Mouse (Mus musculus) intestine, embryonic 15.5 days (tissue): ENCODE data around the gene Tlr13. TPM values are rescaled to one million over a fixed set of nuclear protein-coding genes. Genes with fewer than 3 reads are reported as not detected.
A peak's percentile ranks its signal among the peaks of the same experiment; 100 is the strongest.

ENCODE experiments used
- ATAC-seq: fragments of 200-750 bp; cut with Nextera tagmentation; 2 replicates; pipeline ENCODE4 v1.8.0; 2017; ENCODE audit warnings: moderate TSS enrichment, moderate library complexity
- H3K27ac ChIP-seq: fragments of 300-500 bp; sonication (generic); 2 replicates; pipeline ENCODE4 v1.5.1; 2015; ENCODE audit warnings: mild to moderate bottlenecking, inconsistent platforms
- H3K27me3 ChIP-seq: fragments of 300-500 bp; sonication (generic); replicated peaks from 2 replicates; pipeline ENCODE4 v1.6.1; 2015; ENCODE audit warnings: inconsistent platforms
- H3K36me3 ChIP-seq: fragments of 300-500 bp; sonication (generic); 2 replicates; pipeline ENCODE4 v1.6.1; 2015; ENCODE audit warnings: inconsistent platforms
- H3K4me1 ChIP-seq: fragments of 300-500 bp; sonication (generic); replicated peaks from 2 replicates; pipeline ENCODE4 v1.6.1; 2015; ENCODE audit warnings: inconsistent platforms
- H3K4me2 ChIP-seq: fragments of 300-500 bp; sonication (generic); replicated peaks from 2 replicates; pipeline ENCODE4 v1.6.1; 2015; ENCODE audit warnings: mild to moderate bottlenecking, inconsistent platforms
- H3K4me3 ChIP-seq: fragments of 300-500 bp; sonication (generic); replicated peaks from 2 replicates; pipeline ENCODE4 v1.5.1; 2015; ENCODE audit warnings: inconsistent platforms
- H3K9ac ChIP-seq: fragments of 300-500 bp; sonication (generic); 2 replicates; pipeline ENCODE4 v1.6.1; 2015; ENCODE audit warnings: inconsistent platforms
- H3K9me3 ChIP-seq: fragments of 300-500 bp; sonication (generic); 2 replicates; pipeline ENCODE4 v1.6.1; 2016; ENCODE audit warnings: inconsistent platforms
- WGBS: fragments of 180-500 bp; shearing (Covaris S2); methylation state at CpG from one replicate; pipeline ENCODE4 v1.1.7; 2015; 5-methylcytosine and 5-hydroxymethylcytosine counted together
- polyA plus RNA-seq: library from polyadenylated mRNA; unstranded; fragments of >200 nt; fragmentation: Nextera tagmentation; extraction: Ambion mirVana; gene quantifications from 2 replicates; pipeline ENCODE4 v1.2.1, GENCODE M21; 2015

The Tlr13 gene
- polyA plus RNA-seq, 1 experiment from 2014 or later, result 0.65 TPM

DNA sequence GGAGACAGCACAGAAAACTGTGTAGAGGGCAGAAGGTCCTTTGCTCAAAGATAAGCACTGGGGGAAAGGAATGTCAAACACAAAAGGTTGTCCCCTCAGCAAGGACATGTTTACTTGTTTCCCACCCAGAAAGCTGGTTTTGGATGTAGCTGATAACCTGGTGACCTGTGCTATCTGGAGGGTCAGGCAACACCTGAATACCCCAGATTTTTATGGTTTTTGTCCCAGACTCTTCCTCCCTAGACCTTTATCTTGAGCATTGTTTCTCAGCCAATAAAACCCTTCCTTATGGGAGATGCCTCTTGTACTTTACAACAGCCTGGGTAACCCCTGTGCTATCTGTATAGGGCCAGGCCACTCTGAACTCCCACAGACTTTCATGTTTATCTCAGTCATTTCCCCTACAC is 11.2 kb downstream of the Tlr13 start:
- no peaks in the 10 kb centered on the region for H3K27me3 ChIP-seq
- no peak overlapping the region for H3K27ac ChIP-seq
- H3K9me3 ChIP-seq, result no peaks in the 10 kb centered on the region

DNA sequence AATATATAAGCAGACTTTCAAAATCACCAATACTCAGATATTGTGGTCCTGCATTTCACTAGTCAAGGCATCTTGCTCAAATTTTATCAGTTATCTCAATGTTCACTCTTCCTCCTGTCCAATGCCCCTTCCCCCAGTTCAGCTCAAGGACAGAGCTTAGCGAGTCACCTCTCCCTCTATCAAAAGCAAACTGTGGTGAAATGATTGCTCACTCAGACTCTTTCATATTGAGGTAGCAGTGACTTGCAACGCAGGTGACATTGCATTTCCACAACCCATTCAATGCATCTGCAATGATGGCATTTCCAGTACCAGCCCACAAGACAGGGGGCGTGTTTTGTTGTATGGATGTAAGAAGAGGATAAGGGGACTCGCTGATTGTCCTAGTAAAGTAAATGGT is 12.9 kb downstream of the Tlr13 start:
- 63% methylated on average over 4 of the region's 4 CpGs for WGBS
- Histone ChIP-seq H3K4me2 (no peak overlapping the region), H3K27ac (no peak overlapping the region), H3K27me3 (no peaks in the 10 kb centered on the region), H3K9me3 (no peaks in the 10 kb centered on the region), H3K4me3 (no peak overlapping the region), H3K4me1 (no peaks in the 10 kb centered on the region), H3K36me3 (no peaks in the 10 kb centered on the region), H3K9ac (no peak overlapping the region)
- ATAC-seq, result no peak

More for the DNA sequence above, 11.2 kb downstream of the Tlr13 start:
- Histone ChIP-seq H3K4me2 (no peak overlapping the region), H3K4me3 (no peak overlapping the region), H3K4me1 (no peaks in the 10 kb centered on the region), H3K36me3 (no peaks in the 10 kb centered on the region), H3K9ac (no peak overlapping the region)
- no peak for ATAC-seq

DNA sequence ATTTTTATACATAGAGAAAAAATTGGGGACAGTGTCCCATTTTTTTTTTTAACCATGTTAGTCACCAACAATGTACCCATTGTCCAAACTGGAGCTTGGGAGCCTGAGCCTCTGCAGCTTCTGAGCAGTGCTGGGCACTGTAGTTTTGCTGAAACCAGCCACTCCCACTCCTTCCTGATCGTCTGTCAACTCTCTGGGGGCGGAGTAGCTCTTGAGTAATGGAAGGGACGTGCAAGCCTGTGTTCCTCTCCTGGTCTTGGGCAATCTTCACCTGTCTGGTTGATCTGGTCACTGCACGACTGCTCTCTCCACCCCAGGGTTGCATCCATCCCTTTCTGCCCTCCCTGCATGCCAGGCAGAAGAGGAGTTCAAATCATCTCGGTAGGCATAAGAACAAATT is 21.0 kb downstream of the Tlr13 start:
- no peak overlapping the region for H3K9ac ChIP-seq
- no peaks in the 10 kb centered on the region for H3K27me3 ChIP-seq
- H3K4me2 ChIP-seq, result no peak overlapping the region
- 46% methylated on average over 5 of the region's 5 CpGs for WGBS
- no peak overlapping the region for H3K4me3 ChIP-seq
- H3K36me3 ChIP-seq, result no peaks in the 10 kb centered on the region
- ATAC-seq, result peak; percentile 89
- no peaks in the 10 kb centered on the region for H3K9me3 ChIP-seq
- H3K4me1 ChIP-seq, result no peaks in the 10 kb centered on the region
- H3K27ac ChIP-seq, result no peak overlapping the region

DNA sequence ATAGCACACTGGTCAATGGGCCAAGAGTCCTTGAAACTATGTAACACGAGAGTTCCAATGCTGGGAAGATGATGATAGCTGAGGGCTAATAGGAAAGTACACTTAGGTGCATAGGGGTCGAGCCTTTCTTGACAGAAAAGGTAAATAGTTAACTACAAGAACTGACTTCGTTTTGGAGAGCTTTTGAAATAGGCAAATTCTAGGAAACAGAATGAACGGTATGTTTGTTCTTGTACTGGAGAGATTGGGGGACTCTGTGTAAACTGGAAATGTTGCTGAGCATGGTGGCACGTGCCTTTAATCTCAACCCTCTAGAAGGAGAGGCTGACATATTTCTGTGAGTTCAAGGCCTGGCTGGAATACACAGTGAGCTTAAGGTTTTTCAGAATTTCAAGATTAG is 21.6 kb downstream of the Tlr13 start:
- Histone ChIP-seq H3K27ac (no peak overlapping the region), H3K4me2 (no peak overlapping the region), H3K27me3 (no peaks in the 10 kb centered on the region), H3K4me3 (no peak overlapping the region), H3K36me3 (no peaks in the 10 kb centered on the region), H3K9me3 (no peaks in the 10 kb centered on the region), H3K9ac (no peak overlapping the region), H3K4me1 (no peaks in the 10 kb centered on the region)
- ATAC-seq, result no peak
- 55% methylated on average over 5 of the region's 5 CpGs for WGBS

DNA sequence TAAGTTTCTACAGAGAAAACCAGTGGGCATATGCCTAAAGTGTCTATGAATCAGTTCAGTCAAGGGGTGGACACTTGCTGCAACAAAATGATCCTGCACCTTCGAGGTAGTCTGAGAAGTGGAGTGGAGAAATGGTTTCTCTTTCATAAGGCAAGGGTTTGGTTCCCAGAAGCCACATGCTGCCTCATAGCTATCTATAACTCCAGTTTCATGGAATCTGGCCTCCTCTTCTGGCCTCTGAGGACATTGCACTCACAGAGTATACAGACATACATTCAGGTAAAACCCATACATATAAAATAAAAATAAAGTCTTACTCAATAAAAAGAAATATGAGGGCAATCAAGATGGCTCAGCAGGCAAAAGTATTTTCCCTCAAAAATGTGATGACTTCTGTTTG is 22.1 kb downstream of the Tlr13 start:
- Histone ChIP-seq H3K9ac (no peak overlapping the region), H3K4me3 (no peak overlapping the region), H3K36me3 (no peaks in the 10 kb centered on the region), H3K4me2 (no peak overlapping the region), H3K27me3 (no peaks in the 10 kb centered on the region), H3K9me3 (no peaks in the 10 kb centered on the region), H3K27ac (no peak overlapping the region), H3K4me1 (no peaks in the 10 kb centered on the region)
- WGBS, result 84% methylated on average over 1 of the region's 1 CpGs
- no peak for ATAC-seq

DNA sequence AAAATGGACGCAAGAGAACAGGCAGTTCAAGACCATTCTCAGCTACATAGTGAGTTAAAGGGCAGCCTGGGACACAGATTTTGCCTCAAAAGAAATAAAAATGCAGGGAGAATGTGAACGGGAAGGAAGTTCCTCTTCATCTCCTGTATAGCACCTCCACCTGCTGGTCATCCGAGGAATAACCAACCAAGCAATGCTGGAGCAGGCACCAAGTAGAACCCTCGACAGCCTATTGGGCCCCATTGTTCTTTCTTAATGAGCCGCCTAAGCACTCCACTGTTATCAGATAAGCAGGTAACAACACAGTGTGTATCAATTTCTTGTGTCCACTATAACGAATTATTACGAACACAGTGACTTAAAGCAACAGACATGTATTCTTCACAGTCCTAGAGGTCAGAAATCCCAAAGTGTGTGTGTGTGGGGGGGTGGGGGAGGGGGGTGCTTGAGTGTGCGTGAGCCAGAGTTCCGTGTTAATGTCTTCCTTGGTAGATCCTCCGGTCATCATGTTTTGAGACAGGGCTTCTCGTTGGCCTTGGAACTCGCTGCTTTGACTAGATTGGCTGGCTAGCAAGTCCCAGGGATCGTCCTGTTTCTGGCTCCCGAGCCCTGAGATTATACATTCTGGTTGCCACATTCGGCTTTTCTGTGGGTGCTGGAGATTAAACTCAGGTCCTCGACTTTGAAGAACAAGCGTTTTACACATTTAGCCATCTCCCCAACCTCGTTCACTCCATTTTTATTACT is 28.3 kb downstream of the Tlr13 start:
- Histone ChIP-seq H3K27ac (no peak overlapping the region), H3K4me1 (no peaks in the 10 kb centered on the region), H3K27me3 (no peaks in the 10 kb centered on the region), H3K36me3 (no peaks in the 10 kb centered on the region), H3K9ac (no peak overlapping the region), H3K9me3 (no peaks in the 10 kb centered on the region), H3K4me2 (peak overlapping the region; percentile 46), H3K4me3 (peak overlapping the region; percentile 22; the same call in 1 of the 2 replicates)
- ATAC-seq, result peak; percentile 82
- WGBS, result 27% methylated on average over 18 of the region's 18 CpGs

DNA sequence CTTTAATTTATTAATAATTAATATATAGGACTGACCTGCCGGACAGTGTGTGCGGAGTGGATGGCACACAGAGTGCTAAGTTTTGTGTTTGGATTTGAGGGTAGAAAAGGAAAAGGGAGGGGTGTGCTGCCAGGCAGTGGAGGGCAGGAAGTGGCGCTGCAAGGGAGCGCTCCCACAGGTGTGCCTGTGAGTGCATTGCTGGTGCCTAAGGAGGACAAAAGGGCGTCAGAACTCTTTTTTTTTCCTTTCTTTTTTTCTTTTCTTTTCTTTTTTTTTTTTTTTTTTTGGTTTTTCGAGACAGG is 28.8 kb downstream of the Tlr13 start:
- WGBS, result 46% methylated on average over 5 of the region's 6 CpGs
- no peak overlapping the region for H3K27ac ChIP-seq
- H3K4me2 ChIP-seq, result peak overlapping the region; percentile 46
- ATAC-seq, result peak; percentile 75
- no peaks in the 10 kb centered on the region for H3K4me1 ChIP-seq
- no peaks in the 10 kb centered on the region for H3K27me3 ChIP-seq
- H3K9ac ChIP-seq, result no peak overlapping the region
- H3K36me3 ChIP-seq, result no peaks in the 10 kb centered on the region
- no peaks in the 10 kb centered on the region for H3K9me3 ChIP-seq
- peak overlapping the region; percentile 22; the same call in 1 of the 2 replicates for H3K4me3 ChIP-seq

DNA sequence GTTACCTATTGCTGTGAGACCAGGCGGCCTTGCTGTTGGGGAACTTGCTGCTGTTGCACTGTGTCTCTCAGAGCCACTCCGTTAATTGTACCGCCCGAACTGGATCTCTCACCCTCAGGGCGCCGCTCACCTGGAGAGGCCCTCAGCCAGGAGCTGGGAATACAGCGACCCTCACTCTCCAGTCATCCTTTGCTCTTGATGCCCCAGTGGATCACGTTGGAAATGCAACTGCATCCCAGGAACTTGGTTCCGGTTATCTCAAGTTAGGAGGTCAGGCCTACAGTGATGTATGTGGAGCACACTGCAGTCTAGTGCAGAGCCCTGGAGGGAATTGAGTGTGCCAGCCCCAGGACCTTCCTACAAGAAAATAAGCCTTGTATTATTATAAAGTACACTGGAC is 33.3 kb downstream of the Tlr13 start:
- H3K36me3 ChIP-seq, result no peaks in the 10 kb centered on the region

DNA sequence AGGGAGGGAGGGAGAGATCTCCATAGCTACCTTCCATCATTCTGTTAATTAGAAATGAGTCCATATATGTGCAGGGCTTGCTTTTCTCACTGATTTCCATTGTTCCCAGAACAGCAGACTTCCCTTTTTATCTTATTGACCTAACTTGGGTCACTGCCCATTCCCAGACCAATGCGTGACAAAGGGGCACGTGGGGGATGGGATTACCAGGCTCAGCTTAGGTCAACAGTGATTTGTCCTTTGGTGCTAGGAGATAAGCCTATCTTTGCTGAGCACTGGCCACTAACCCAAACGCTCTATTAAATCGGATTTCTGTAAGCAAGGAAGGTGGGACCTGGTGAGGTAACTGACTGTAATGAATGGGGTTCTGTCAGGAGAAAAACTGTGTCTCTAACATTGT is 41.3 kb downstream of the Tlr13 start:
- Histone ChIP-seq H3K4me1 (no peaks in the 10 kb centered on the region), H3K9ac (no peak overlapping the region), H3K27me3 (no peaks in the 10 kb centered on the region), H3K36me3 (no peaks in the 10 kb centered on the region), H3K9me3 (no peaks in the 10 kb centered on the region), H3K4me3 (no peak overlapping the region), H3K27ac (no peak overlapping the region), H3K4me2 (no peak overlapping the region)
- no peak for ATAC-seq
- 52% methylated on average over 4 of the region's 4 CpGs for WGBS

More for the DNA sequence above, 33.3 kb downstream of the Tlr13 start:
- Histone ChIP-seq H3K4me2 (no peak overlapping the region), H3K9ac (no peak overlapping the region), H3K9me3 (no peaks in the 10 kb centered on the region), H3K4me3 (no peak overlapping the region), H3K27me3 (no peaks in the 10 kb centered on the region), H3K27ac (no peak overlapping the region), H3K4me1 (no peaks in the 10 kb centered on the region)
- WGBS, result 60% methylated on average over 9 of the region's 9 CpGs
- no peak for ATAC-seq

DNA sequence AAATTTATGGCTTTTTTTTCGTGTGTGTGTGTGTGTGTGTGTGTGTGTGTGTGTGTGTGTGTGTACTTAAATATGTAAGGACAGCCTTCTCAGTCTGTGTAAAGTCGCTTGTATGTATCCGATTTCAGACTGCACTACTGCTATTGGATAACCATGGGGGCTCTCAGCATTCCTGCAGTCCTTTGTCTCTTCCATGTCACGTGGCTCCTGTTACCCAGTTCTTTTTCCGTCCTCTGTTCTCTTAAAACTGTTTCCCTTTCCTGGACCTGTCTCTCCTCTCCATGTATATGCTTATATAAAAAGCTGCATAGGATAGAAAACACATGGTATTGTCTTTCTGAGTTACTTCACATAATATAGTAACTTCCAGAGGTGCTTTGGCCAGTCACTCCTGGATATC is 42.7 kb downstream of the Tlr13 start:
- WGBS, result 18% methylated on average over 5 of the region's 5 CpGs
- Histone ChIP-seq H3K27me3 (no peaks in the 10 kb centered on the region), H3K4me3 (no peak overlapping the region), H3K27ac (peak overlapping the region; percentile 81), H3K4me2 (no peak overlapping the region), H3K36me3 (no peaks in the 10 kb centered on the region), H3K4me1 (no peaks in the 10 kb centered on the region), H3K9me3 (no peaks in the 10 kb centered on the region), H3K9ac (no peak overlapping the region)
- ATAC-seq, result no peak

DNA sequence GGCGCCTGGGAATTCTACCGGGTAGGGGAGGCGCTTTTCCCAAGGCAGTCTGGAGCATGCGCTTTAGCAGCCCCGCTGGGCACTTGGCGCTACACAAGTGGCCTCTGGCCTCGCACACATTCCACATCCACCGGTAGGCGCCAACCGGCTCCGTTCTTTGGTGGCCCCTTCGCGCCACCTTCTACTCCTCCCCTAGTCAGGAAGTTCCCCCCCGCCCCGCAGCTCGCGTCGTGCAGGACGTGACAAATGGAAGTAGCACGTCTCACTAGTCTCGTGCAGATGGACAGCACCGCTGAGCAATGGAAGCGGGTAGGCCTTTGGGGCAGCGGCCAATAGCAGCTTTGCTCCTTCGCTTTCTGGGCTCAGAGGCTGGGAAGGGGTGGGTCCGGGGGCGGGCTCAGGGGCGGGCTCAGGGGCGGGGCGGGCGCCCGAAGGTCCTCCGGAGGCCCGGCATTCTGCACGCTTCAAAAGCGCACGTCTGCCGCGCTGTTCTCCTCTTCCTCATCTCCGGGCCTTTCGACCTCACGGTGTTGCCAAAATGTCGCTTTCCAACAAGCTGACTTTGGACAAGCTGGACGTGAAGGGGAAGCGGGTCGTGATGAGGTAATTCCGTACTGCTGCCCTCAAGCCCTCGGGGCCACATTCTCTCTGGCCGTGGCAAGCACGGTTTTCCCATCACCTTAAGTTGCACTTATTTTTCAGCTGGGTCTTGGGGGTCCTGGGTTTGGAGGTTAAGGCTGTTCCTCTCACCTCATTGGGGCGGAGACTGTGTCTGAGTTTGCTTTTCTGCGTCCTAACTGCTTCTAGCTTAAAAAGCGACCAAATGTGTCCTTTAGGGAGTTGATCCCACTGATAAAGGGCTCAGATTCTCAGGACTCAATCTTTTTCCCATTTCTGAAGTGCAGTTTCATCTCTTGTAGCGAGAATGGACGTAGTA is 44.0 kb downstream of the Tlr13 start, which contains the start of gene Pgk1:
TSS of gene Pgk1 (plus strand) at position 388 of the 937 bp plus-strand sequence.
- H3K27me3 ChIP-seq, result no peaks in the 10 kb centered on the region
- WGBS, result 15% methylated on average over 55 of the region's 55 CpGs
- ATAC-seq, result peak; percentile 96
- H3K4me2 ChIP-seq, result peak within 1 kb of the TSS; percentile 58
- H3K27ac ChIP-seq, result peak within 1 kb of the TSS; percentile 81
- H3K4me3 ChIP-seq, result peak within 1 kb of the TSS; percentile 45
- no peaks in the 10 kb centered on the region for H3K9me3 ChIP-seq
- H3K36me3 ChIP-seq, result no peaks in the 10 kb centered on the region
- H3K4me1 ChIP-seq, result no peaks in the 10 kb centered on the region
- peak within 1 kb of the TSS; percentile 53 for H3K9ac ChIP-seq

DNA sequence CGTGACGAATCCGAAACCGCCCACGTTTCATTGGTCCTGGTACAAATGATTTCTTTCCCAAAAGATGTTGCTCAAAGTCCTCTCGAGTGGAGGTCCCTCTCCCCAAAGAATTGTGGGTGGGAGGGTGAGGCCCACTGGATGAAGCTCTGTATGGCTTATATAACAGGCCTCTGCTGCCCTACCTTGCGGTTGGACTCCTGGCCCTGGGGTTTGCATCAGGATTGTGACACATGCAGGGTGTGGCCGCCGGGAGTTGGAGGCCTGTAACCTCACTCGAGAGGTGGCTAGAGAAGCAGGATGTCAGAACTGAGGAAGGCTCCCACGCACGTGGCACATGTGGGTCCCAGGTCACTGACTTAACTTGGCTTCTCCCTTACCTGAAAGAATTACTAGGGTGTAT is 44.7 kb downstream of the Tlr13 start:
- 23% methylated on average over 12 of the region's 12 CpGs for whole genome bisulfite sequencing
- Histone ChIP-seq H3K27ac (peak overlapping the region; percentile 74), H3K4me2 (peak overlapping the region; percentile 58), H3K4me1 (no peaks in the 10 kb centered on the region), H3K9ac (peak overlapping the region; percentile 53), H3K27me3 (no peaks in the 10 kb centered on the region), H3K9me3 (no peaks in the 10 kb centered on the region), H3K36me3 (no peaks in the 10 kb centered on the region), H3K4me3 (peak overlapping the region; percentile 45)
- peak; percentile 57 for ATAC-seq
